24 mouse cellular contexts compared by ENCODE assay signal in genomic region chr12:103336766-103337165, GRCm38 (mm10). TPM values are rescaled to one million over a fixed set of nuclear protein-coding genes. Genes with fewer than 3 reads are reported as not detected.
A peak's percentile ranks its signal among the peaks of the same experiment; 100 is the strongest.
DNase-seq lines count a peak whose midpoint lies in the region; ATAC-seq and TF ChIP-seq lines count a peak whose summit lies in the region.
"Had no signal": no experiment of that assay in that cellular context is flagged by ENCODE, and none has a peak within 500 bp of the region (broad histone marks: within the 10 kb centered on the region; RNA-seq: fewer than 3 reads in every experiment).

No protein-coding gene starts in this region.

- H3K9me3 ChIP-seq in liver, embryonic 11.5 days (ENCODE audit: control insufficient read depth, low read length), result no peaks in the 10 kb centered on the region
- H3K9me3 ChIP-seq: forebrain, embryonic 15.5 days; hindbrain, embryonic 13.5 days had no signal

- H3K4me2 ChIP-seq in liver, embryonic 11.5 days, result no peak overlapping the region
- peak overlapping the region; percentile 71 for H3K4me2 ChIP-seq in myocyte (ENCODE audit: low read depth)
- H3K4me2 ChIP-seq: forebrain, embryonic 15.5 days; hindbrain, embryonic 13.5 days had no signal

- intact Hi-C loops in heart, adult 2 months (cut with DNase I), result no loop called here
- intact Hi-C loops in heart, postnatal 25 days (cut with DNase I), result no loop called here

- H3K9ac ChIP-seq in heart, adult 2 months (ENCODE audit: low read depth, low read length), result peak overlapping the region; percentile 78
- peak overlapping the region; percentile 56 for H3K9ac ChIP-seq in liver, adult 2 months (ENCODE audit: low read depth, low read length)
- no peak overlapping the region for H3K9ac ChIP-seq in liver, embryonic 11.5 days (ENCODE audit: low read depth, low read length)
- H3K9ac ChIP-seq: forebrain, embryonic 15.5 days; hindbrain, embryonic 13.5 days; liver, embryonic 14.5 days had no signal

- TF ChIP-seq CTCF in heart, adult 2 months (IDR thresholded peaks at IDR 0.05), result no peak
- no peak for TF ChIP-seq CTCF in liver, adult 2 months (IDR thresholded peaks at IDR 0.05; ENCODE audit: low read depth, low read length)

- H3K4me1 ChIP-seq in heart, adult 2 months (ENCODE audit: control insufficient read depth, insufficient read depth, low read length), result peaks cover 8% of the 10 kb centered on the region
- peaks cover 8% of the 10 kb centered on the region; the same call in 1 of the 2 replicates for H3K4me1 ChIP-seq in liver, adult 2 months (ENCODE audit: control insufficient read depth, insufficient read depth, low read length)
- no peaks in the 10 kb centered on the region for H3K4me1 ChIP-seq in liver, embryonic 11.5 days (replicated peaks; ENCODE audit: control insufficient read depth, insufficient read depth, low read length)
- H3K4me1 ChIP-seq in brown adipose tissue, adult 24 weeks (ENCODE audit: control insufficient read depth, insufficient read depth, insufficient read length, low read length), result no peaks in the 10 kb centered on the region
- H3K4me1 ChIP-seq: forebrain, embryonic 15.5 days; hindbrain, embryonic 13.5 days had no signal

- H3K36me3 ChIP-seq in heart, adult 2 months (ENCODE audit: control insufficient read depth, insufficient read depth, low read length), result no peaks in the 10 kb centered on the region; the same call in 1 of the 2 replicates
- no peaks in the 10 kb centered on the region for H3K36me3 ChIP-seq in liver, adult 2 months (ENCODE audit: control insufficient read depth, insufficient read depth, low read length)
- no peaks in the 10 kb centered on the region for H3K36me3 ChIP-seq in liver, embryonic 11.5 days (ENCODE audit: control insufficient read depth, insufficient read depth, low read length)
- H3K36me3 ChIP-seq in myocyte (ENCODE audit: control insufficient read depth, insufficient read depth), result no peaks in the 10 kb centered on the region
- H3K36me3 ChIP-seq: forebrain, embryonic 15.5 days; hindbrain, embryonic 13.5 days had no signal

- H3K4me3 ChIP-seq in heart, adult 2 months, result peak overlapping the region; percentile 36; the same call in 1 of the 2 replicates
- peak overlapping the region; percentile 42 for H3K4me3 ChIP-seq in liver, adult 2 months (ENCODE audit: insufficient read depth, low read depth, low read length)
- no peak overlapping the region for H3K4me3 ChIP-seq in liver, embryonic 11.5 days (ENCODE audit: low read depth, low read length)
- no peak overlapping the region for H3K4me3 ChIP-seq in brown adipose tissue, adult 24 weeks (ENCODE audit: insufficient read depth, low read depth, low read length)
- H3K4me3 ChIP-seq in myocyte, result no peak overlapping the region
- H3K4me3 ChIP-seq: forebrain, embryonic 15.5 days; hindbrain, embryonic 13.5 days had no signal

- peak in 1 of 2 experiments; percentile 50 for DNase-seq in heart, adult 2 months
- no peak for DNase-seq in heart, postnatal 25 days (ENCODE audit: low spot score)
- DNase-seq in liver, adult 2 months (ENCODE audit: extremely low read depth, low read depth, low spot score), result no peak
- no peak for DNase-seq in liver, embryonic 11.5 days (ENCODE audit: low spot score)
- DNase-seq: adrenal gland, postnatal 14 days; cerebellum, adult 11-12 months; cerebellum, postnatal 25 days; embryo, embryonic 11 days; kidney, postnatal 36 days; midbrain, embryonic 14.5 days; thymus, postnatal 36 days had no signal

- no peak for ATAC-seq in liver, embryonic 11.5 days (replicated peaks; ENCODE audit: low FRiP score)
- no peak for ATAC-seq in monocyte, adult 5-6 weeks (replicated peaks; ENCODE audit: insufficient number of reproducible peaks, low FRiP score, low TSS enrichment, poor library complexity, severe bottlenecking)
- ATAC-seq: forebrain, embryonic 15.5 days; lung, postnatal 0 days had no signal

- peak overlapping the region; percentile 83 for H3K27ac ChIP-seq in heart, adult 2 months
- peak overlapping the region; percentile 62 for H3K27ac ChIP-seq in liver, adult 2 months (replicated peaks; ENCODE audit: insufficient read depth, low read depth, low read length)
- no peak overlapping the region for H3K27ac ChIP-seq in liver, embryonic 11.5 days (ENCODE audit: low read depth, low read length)
- peak overlapping the region; percentile 29; the same call in 1 of the 2 replicates for H3K27ac ChIP-seq in brown adipose tissue, adult 24 weeks (replicated peaks; ENCODE audit: low read depth, low read length)
- H3K27ac ChIP-seq: forebrain, embryonic 15.5 days; hindbrain, embryonic 13.5 days; liver, embryonic 14.5 days had no signal

- H3K27me3 ChIP-seq in heart, adult 2 months (ENCODE audit: control insufficient read depth, insufficient read depth, low read length), result no peaks in the 10 kb centered on the region
- no peaks in the 10 kb centered on the region for H3K27me3 ChIP-seq in liver, adult 2 months (ENCODE audit: control insufficient read depth, insufficient read depth, low read length)
- no peaks in the 10 kb centered on the region for H3K27me3 ChIP-seq in liver, embryonic 11.5 days (replicated peaks; ENCODE audit: control insufficient read depth, insufficient read depth, low read length)
- H3K27me3 ChIP-seq in myocyte (ENCODE audit: control insufficient read depth, insufficient read depth, insufficient read length), result no peaks in the 10 kb centered on the region
- H3K27me3 ChIP-seq: forebrain, embryonic 15.5 days had no signal

- H3ac ChIP-seq in myocyte (ENCODE audit: control insufficient read depth, insufficient read length), result no peak overlapping the region

- TF ChIP-seq POLR2A in heart, adult 2 months (IDR thresholded peaks at IDR 0.05; ENCODE audit: insufficient read depth, low read depth, low read length), result peak; percentile 49; the same call in 1 of the 2 replicates
- no peak for TF ChIP-seq POLR2A in liver, adult 2 months (IDR thresholded peaks at IDR 0.05; ENCODE audit: extremely low read depth, insufficient read depth, low read length)
- TF ChIP-seq POLR2A in myocyte (IDR thresholded peaks at IDR 0.05; ENCODE audit: insufficient read length, low read depth), result no peak

- H3K79me2 ChIP-seq in heart, adult 2 months (replicated peaks; ENCODE audit: control insufficient read depth, insufficient read depth, low read length), result no peaks in the 10 kb centered on the region
- no peaks in the 10 kb centered on the region for H3K79me2 ChIP-seq in liver, adult 2 months (ENCODE audit: control insufficient read depth, insufficient read depth, low read length)
- no peaks in the 10 kb centered on the region for H3K79me2 ChIP-seq in myocyte (ENCODE audit: control insufficient read depth, insufficient read depth)

- peak; percentile 70 for TF ChIP-seq EP300 in heart, adult 2 months (IDR thresholded peaks at IDR 0.05; ENCODE audit: insufficient read depth, low read depth, low read length)

- 24% methylated on average over 3 of the region's 3 CpGs for WGBS in heart, adult 2 months
- 77% methylated on average over 3 of the region's 3 CpGs for WGBS in liver, adult 2 months
- 57% methylated on average over 3 of the region's 3 CpGs for WGBS in liver, embryonic 11.5 days

TF ChIP-seq in myocyte, 11 proteins besides CTCF, POLR2A, EP300 and RAD21:
- no peak for TF ChIP-seq TCF12 (IDR thresholded peaks at IDR 0.05; ENCODE audit: insufficient read depth, poor library complexity, severe bottlenecking)
- TF ChIP-seq CEBPB (IDR thresholded peaks at IDR 0.05; ENCODE audit: insufficient read depth, poor library complexity, severe bottlenecking), result no peak
- TF ChIP-seq REST (IDR thresholded peaks at IDR 0.05; ENCODE audit: insufficient read depth, insufficient read length), result no peak
- no peak for TF ChIP-seq E2F4 (IDR thresholded peaks at IDR 0.05; ENCODE audit: insufficient read depth)
- no peak for TF ChIP-seq USF1 (IDR thresholded peaks at IDR 0.05; ENCODE audit: low read depth)
- TF ChIP-seq TCF3 (IDR thresholded peaks at IDR 0.05; ENCODE audit: insufficient read length, low read depth), result no peak
- no peak for TF ChIP-seq MYOG (IDR thresholded peaks at IDR 0.05; ENCODE audit: control insufficient read depth in 1 of 3, insufficient read depth in 1 of 3, insufficient read length in 2 of 3, low read depth in 2 of 3)
- no peak for TF ChIP-seq SRF (IDR thresholded peaks at IDR 0.05; ENCODE audit: control insufficient read depth, insufficient read length, low read depth)
- TF ChIP-seq MYOD1 (IDR thresholded peaks at IDR 0.05; ENCODE audit: control insufficient read depth in 1 of 3, insufficient read length in 2 of 3, low read depth in 2 of 3), result peak in 1 of 3 experiments; percentile 17

RNA-seq across cellular contexts. Expression of gene Asb2, which starts 19.0 kb away (rescaled TPM):
- 100 to 1,000 TPM; 419 to 533 TPM for total RNA-seq in heart, adult 2 months (2021)
- polyA plus RNA-seq in heart, adult 2 months (2012; rRNA removed), result 505 and 541 TPM in 2 replicates
- 100 to 1,000 TPM; 497 to 569 TPM for total RNA-seq in heart, postnatal 25 days (2021)
- 2.7 and 3.6 TPM in 2 replicates for total RNA-seq in liver, adult 2 months (2014; rRNA removed)
- 5.6 TPM in 2 replicates for polyA plus RNA-seq in liver, adult 2 months (2012; rRNA removed)
- polyA plus RNA-seq in liver, embryonic 11.5 days (2014; fragmentation: Nextera tagmentation; extraction: Ambion mirVana), result 1.2 and 2.8 TPM in 2 replicates
- polyA plus RNA-seq in brown adipose tissue, adult 24 weeks (2012; ENCODE audit: insufficient read depth, insufficient read length, missing spikeins), result 2.5 and 7.8 TPM in 2 replicates
- polyA plus RNA-seq in myocyte (2012; fragmentation: generic; extraction: Trizol), result 27.8 TPM
- total RNA-seq in monocyte, adult 5-6 weeks (2017), result 0.96 to 4.0 TPM (median 1.2 TPM) in 3 replicates
- total RNA-seq: MEL had no signal

RNA-seq across cellular contexts. Expression of gene Fam181a, which starts 26.0 kb away (rescaled TPM):
- not detected for total RNA-seq in heart, adult 2 months (2021)
- polyA plus RNA-seq in heart, adult 2 months (2012; rRNA removed), result not detected in 2 replicates
- not detected for total RNA-seq in heart, postnatal 25 days (2021)
- not detected in 2 replicates for total RNA-seq in liver, adult 2 months (2014; rRNA removed)
- polyA plus RNA-seq in liver, adult 2 months (2012; rRNA removed), result not detected in 2 replicates
- polyA plus RNA-seq in liver, embryonic 11.5 days (2014; fragmentation: Nextera tagmentation; extraction: Ambion mirVana), result not detected in 2 replicates
- polyA plus RNA-seq in brown adipose tissue, adult 24 weeks (2012; ENCODE audit: insufficient read depth, insufficient read length, missing spikeins), result not detected in 2 replicates
- not detected for polyA plus RNA-seq in myocyte (2012; fragmentation: generic; extraction: Trizol)
- total RNA-seq in monocyte, adult 5-6 weeks (2017), result not detected in 3 replicates
- total RNA-seq: adrenal gland, postnatal 14 days; megakaryocyte progenitor cell, adult 5-6 weeks; MEL had no signal
- polyA plus RNA-seq: embryonic facial prominence, embryonic 14.5 days; intestine, embryonic 14.5 days; kidney, embryonic 14.5 days; limb, embryonic 11.5 days; liver, embryonic 14.5 days had no signal

RNA-seq across cellular contexts. Expression of gene Otub2, which starts 51.7 kb away (rescaled TPM):
- total RNA-seq in heart, adult 2 months (2021), result 1 to 10 TPM; 3.1 to 3.2 TPM
- polyA plus RNA-seq in heart, adult 2 months (2012; rRNA removed), result 4.1 and 6.4 TPM in 2 replicates
- 1 to 10 TPM; 4.4 to 4.9 TPM for total RNA-seq in heart, postnatal 25 days (2021)
- 1.3 and 1.7 TPM in 2 replicates for total RNA-seq in liver, adult 2 months (2014; rRNA removed)
- polyA plus RNA-seq in liver, adult 2 months (2012; rRNA removed), result 2.1 and 2.5 TPM in 2 replicates
- polyA plus RNA-seq in liver, embryonic 11.5 days (2014; fragmentation: Nextera tagmentation; extraction: Ambion mirVana), result 15.9 and 20.2 TPM in 2 replicates
- polyA plus RNA-seq in brown adipose tissue, adult 24 weeks (2012; ENCODE audit: insufficient read depth, insufficient read length, missing spikeins), result 0.75 and 2.2 TPM in 2 replicates
- polyA plus RNA-seq in myocyte (2012; fragmentation: generic; extraction: Trizol), result 23.3 TPM
- total RNA-seq in monocyte, adult 5-6 weeks (2017), result 0.68 to 2.0 TPM (median 1.5 TPM) in 3 replicates

Comparison
In these comparisons a context has a peak if more than half of its experiments do, and no peak if none do; other contexts are left out.
1. H3K4me3 ChIP-seq: peak in heart, adult 2 months (single experiment) and liver, adult 2 months (single experiment); none in liver, embryonic 11.5 days (single experiment), brown adipose tissue, adult 24 weeks (single experiment) and myocyte (single experiment).
2. RNA of gene Asb2, which starts 19.0 kb away (polyA plus RNA-seq): 505 to 541 TPM in heart, adult 2 months; 27.8 TPM in myocyte (single experiment), 5.6 TPM in liver, adult 2 months, 1.2 to 2.8 TPM in liver, embryonic 11.5 days and 2.5 to 7.8 TPM in brown adipose tissue, adult 24 weeks; every median in the first group is over 10 times any median in the second.